Mouse (Mus musculus): ENCODE results near the gene Pgap2. TPM values are rescaled to one million over a fixed set of nuclear protein-coding genes. Genes with fewer than 3 reads are reported as not detected.

Gene Pgap2
- total and polyA plus RNA-seq, 3 experiments, result 18.3 to 38.5 (median 23.7) TPM

GRCm38 (mm10) chr7:102253631-102254030 is 43.6 kb downstream of the Pgap2 start:
- Histone ChIP-seq H3K4me2 (ENCODE audit: insufficient read depth, low read depth, poor library complexity, severe bottlenecking) (peak overlapping the region; percentile 22), H3K4me1 (ENCODE audit: control insufficient read depth in 1 of 2, insufficient read depth in 2 of 2) (peaks cover 0 to 5% of the 10 kb centered on the region in 2 experiments; a peak in 1 of 4 replicates), H3K4me3 (replicated peaks in 1 of 3; ENCODE audit: low read depth in 2 of 3, low read length in 2 of 3, poor library complexity in 1 of 3) (no peak overlapping the region), H3K9ac (ENCODE audit: insufficient read depth, low read depth) (no peak overlapping the region), H3K27ac (ENCODE audit: insufficient read depth, low read depth) (no peak overlapping the region), H3K36me3 (replicated peaks in 1 of 2; ENCODE audit: control insufficient read depth in 1 of 2, insufficient read depth in 1 of 2, low read length in 1 of 2) (no peaks in the 10 kb centered on the region), H3K27me3 (replicated peaks) (no peaks in the 10 kb centered on the region), H3K9me3 (replicated peaks; ENCODE audit: low read length) (no peaks in the 10 kb centered on the region), H3K79me2 (replicated peaks; ENCODE audit: control insufficient read depth, extremely low read depth, insufficient read depth, poor library complexity, severe bottlenecking) (peaks cover 7% of the 10 kb centered on the region)
- dilution Hi-C loops (cut with MboI; ENCODE audit: extremely low pct_ligation_motif_present, extremely low pct_unique_long_range_greater_than_20kb, low sequenced_read_pairs) (no loop called here), in situ Hi-C loops (cut with MboI; ENCODE audit: low pct_ligation_motif_present, low pct_unique_long_range_greater_than_20kb, low sequenced_read_pairs) (loop anchor here (25.0 kb wide), 1 partner anchor 591 kb away; the partner anchor contains the start of gene Clpb)
- no peak for TF ChIP-seq ZC3H11A (IDR thresholded peaks at IDR 0.05; ENCODE audit: low read depth, low read length)
- TF ChIP-seq NRF1 (IDR thresholded peaks at IDR 0.05; ENCODE audit: low read depth, low read length), result no peak
- no peak for TF ChIP-seq CTCF (conservative IDR thresholded peaks at IDR 0.05 in 1 of 2, IDR thresholded peaks at IDR 0.05 in 1 of 2; ENCODE audit: low read depth in 2 of 2, low read length in 2 of 2)
- no peak for TF ChIP-seq MAZ (IDR thresholded peaks at IDR 0.05; ENCODE audit: low read depth, low read length)
- no peak for TF ChIP-seq SIN3A (IDR thresholded peaks at IDR 0.05; ENCODE audit: low read length)
- no peak for TF ChIP-seq MEF2A (IDR thresholded peaks at IDR 0.05; ENCODE audit: borderline replicate concordance, low read depth, low read length)
- no peak for TF ChIP-seq E2F4 (IDR thresholded peaks at IDR 0.05; ENCODE audit: insufficient replicate concordance, low read depth, low read length)
- no peak for TF ChIP-seq MAX (IDR thresholded peaks at IDR 0.05; ENCODE audit: low read length)
- no peak for TF ChIP-seq POLR2AphosphoS2 (IDR thresholded peaks at IDR 0.05; ENCODE audit: low read depth, low read length)
- TF ChIP-seq ZMIZ1 (IDR thresholded peaks at IDR 0.05; ENCODE audit: low read depth, low read length), result no peak
- no peak for TF ChIP-seq HCFC1 (IDR thresholded peaks at IDR 0.05; ENCODE audit: low read depth, low read length)
- TF ChIP-seq ZKSCAN1 (IDR thresholded peaks at IDR 0.05; ENCODE audit: borderline replicate concordance, low read depth, low read length), result no peak
- TF ChIP-seq ZNF384 (IDR thresholded peaks at IDR 0.05; ENCODE audit: low read depth, low read length), result no peak
- no peak for DNase-seq (ENCODE audit: extremely low read depth)

GRCm38 (mm10) chr7:102255954-102256353 is 45.9 kb downstream of the Pgap2 start, which contains the start of gene Rhog:
TSS of gene Rhog (minus strand) at chr7:102256054.
- H3K4me1 ChIP-seq (ENCODE audit: control insufficient read depth in 1 of 2, insufficient read depth in 2 of 2), result peaks cover 0 to 5% of the 10 kb centered on the region in 2 experiments; a peak in 1 of 4 replicates
- no peak within 1 kb of the TSS for H3K9ac ChIP-seq (ENCODE audit: insufficient read depth, low read depth)
- H3K27ac ChIP-seq (ENCODE audit: insufficient read depth, low read depth), result no peak within 1 kb of the TSS
- no peaks in the 10 kb centered on the region for H3K9me3 ChIP-seq (replicated peaks; ENCODE audit: low read length)
- no peaks in the 10 kb centered on the region for H3K27me3 ChIP-seq (replicated peaks)
- no peak within 1 kb of the TSS for H3K4me3 ChIP-seq (replicated peaks in 1 of 3; ENCODE audit: low read depth in 2 of 3, low read length in 2 of 3, poor library complexity in 1 of 3)
- no peak for DNase-seq (ENCODE audit: extremely low read depth)
- in situ Hi-C loops (cut with MboI; ENCODE audit: low pct_ligation_motif_present, low pct_unique_long_range_greater_than_20kb, low sequenced_read_pairs), result loop anchor here (25.0 kb wide), 1 partner anchor 594 kb away; the partner anchor contains the start of gene Clpb
- no peaks in the 10 kb centered on the region for H3K79me2 ChIP-seq (replicated peaks; ENCODE audit: control insufficient read depth, extremely low read depth, insufficient read depth, poor library complexity, severe bottlenecking)
- H3K36me3 ChIP-seq (replicated peaks in 1 of 2; ENCODE audit: control insufficient read depth in 1 of 2, insufficient read depth in 1 of 2, low read length in 1 of 2), result no peaks in the 10 kb centered on the region
- no peak within 1 kb of the TSS for H3K4me2 ChIP-seq (ENCODE audit: insufficient read depth, low read depth, poor library complexity, severe bottlenecking)
- dilution Hi-C loops (cut with MboI; ENCODE audit: extremely low pct_ligation_motif_present, extremely low pct_unique_long_range_greater_than_20kb, low sequenced_read_pairs), result no loop called here
- TF ChIP-seq RAD21 (IDR thresholded peaks at IDR 0.05; ENCODE audit: low read depth, low read length) (no peak), MAX (IDR thresholded peaks at IDR 0.05; ENCODE audit: low read length) (no peak), BHLHE40 (IDR thresholded peaks at IDR 0.05; ENCODE audit: low read depth, low read length) (no peak)
